Mouse (Mus musculus): ENCODE data around the gene Prok1. TPM values are rescaled to one million over a fixed set of nuclear protein-coding genes. Genes with fewer than 3 reads are reported as not detected.

Prok1 gene
- total RNA-seq, 4 experiments from 2014 or later: not detected

GRCm38 (mm10) chr3:107188226-107188899 is 51.1 kb downstream of the Prok1 start:
- DNase-seq (ENCODE audit: low spot score in 2 of 2): no peak

- DNase-seq (ENCODE audit: low spot score in 2 of 2): no peak
These were observed 52.5 kb downstream of the Prok1 start for GRCm38 (mm10) chr3:107187022-107187421.

- DNase-seq (ENCODE audit: low spot score in 2 of 2): no peak
These were observed 53.9 kb downstream of the Prok1 start for GRCm38 (mm10) chr3:107185597-107185996.

DNA sequence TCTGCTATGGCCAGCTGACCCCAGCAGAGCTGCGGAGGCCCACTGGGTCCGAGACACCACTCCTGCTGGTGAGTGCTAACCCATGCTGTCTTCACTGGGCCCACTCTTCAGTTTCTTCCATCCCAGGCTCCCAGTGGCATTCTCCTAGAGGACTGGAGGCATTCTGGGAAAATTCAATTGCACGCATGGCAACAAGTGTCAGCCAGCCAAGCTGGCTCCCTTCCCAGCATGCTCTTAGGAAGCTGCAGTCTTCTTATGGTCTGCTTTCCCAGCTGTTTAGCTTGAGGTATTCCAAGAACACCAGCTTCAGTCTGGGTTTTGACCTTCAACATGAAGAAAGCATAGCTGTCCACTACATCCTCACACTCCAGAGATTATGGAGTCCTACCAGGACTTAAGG is 56.3 kb downstream of the Prok1 start:
- no peak for DNase-seq (ENCODE audit: low spot score in 2 of 2)

Other genes starting within 250 kb of the Prok1 start
- gene Kcna3, start 203.5 kb downstream of the Prok1 start, total RNA-seq (2022): not detected
- 1 to 10 TPM in 2 of 4 experiments, under 1 TPM in 2; 0.82 to 1.5 (median 1.1) TPM for gene Kcna2, start 138.6 kb downstream of the Prok1 start, total RNA-seq (2022)
- gene Kcna10, start 56.7 kb downstream of the Prok1 start, total RNA-seq (2022): not detected
- gene Cym, start 18.0 kb downstream of the Prok1 start, total RNA-seq (2022): not detected
- not detected for gene A630076J17Rik, start 9.1 kb downstream of the Prok1 start, total RNA-seq (2022)
- 10 to 100 TPM; 53.4 to 72.8 (median 63.4) TPM for gene Lamtor5, start 39.2 kb upstream of the Prok1 start, total RNA-seq (2022)
- gene Slc16a4, start 51.5 kb upstream of the Prok1 start, total RNA-seq (2022): under 1 TPM in 2 of 4 experiments, not detected in 2; 0.19 to 0.31 TPM
- 10 to 100 TPM; 20.8 to 25.7 (median 22.8) TPM for gene Rbm15, start 94.0 kb upstream of the Prok1 start, total RNA-seq (2022)
- 10 to 100 TPM; 42.7 to 61.6 (median 50.2) TPM for gene Kcnc4, start 219.8 kb upstream of the Prok1 start, total RNA-seq (2022)